Mouse (Mus musculus) erythroid progenitor cell, adult 5-6 weeks (primary cell): ENCODE data around the gene Washc2. TPM values are rescaled to one million over a fixed set of nuclear protein-coding genes. Genes with fewer than 3 reads are reported as not detected.

Experiments used
- total RNA-seq, 2 experiments: library from RNA; stranded (forward) in 1 of 2; stranded (reverse) in 1 of 2; fragments of 150-400 nt in 1 of 2; fragments of 186-747, 209-891 nt in 1 of 2; gene quantifications; 2 replicates each; pipeline versions ENCODE4 v1.2.3 to v1.2.4; 2015 to 2017; ENCODE audit warnings: low replicate concordance in 2 of 2

Gene Washc2
- total RNA-seq, 2 experiments from 2014 or later = 16.5 to 18.4 TPM

Other genes with a start within 250 kb of the Washc2 start
- gene Plxnd1, start 213.0 kb upstream of the Washc2 start, total RNA-seq (2015; ENCODE audit: low replicate concordance) = 9.6 and 22.3 TPM in 2 replicates
- gene Plxnd1, start 213.0 kb upstream of the Washc2 start, total RNA-seq (2017; ENCODE audit: low replicate concordance) = 2.0 and 2.3 TPM in 2 replicates
- 10.5 and 12.6 TPM in 2 replicates for gene Tmcc1, start 14.6 kb upstream of the Washc2 start, total RNA-seq (2015; ENCODE audit: low replicate concordance)
- 11.0 and 13.5 TPM in 2 replicates for gene Tmcc1, start 14.6 kb upstream of the Washc2 start, total RNA-seq (2017; ENCODE audit: low replicate concordance)
- gene Zfand4, start 56.2 kb downstream of the Washc2 start, total RNA-seq (2015; ENCODE audit: low replicate concordance) = 5.0 and 11.5 TPM in 2 replicates
- 10.0 and 27.3 TPM in 2 replicates for gene Zfand4, start 56.2 kb downstream of the Washc2 start, total RNA-seq (2017; ENCODE audit: low replicate concordance)
- 417 and 504 TPM in 2 replicates for gene March8, start 130.0 kb downstream of the Washc2 start, total RNA-seq (2015; ENCODE audit: low replicate concordance)
- gene March8, start 130.0 kb downstream of the Washc2 start, total RNA-seq (2017; ENCODE audit: low replicate concordance) = 368 and 504 TPM in 2 replicates